Mouse (Mus musculus) liver, postnatal 0 days (tissue): Measurements from ENCODE around the gene Accs. TPM values are rescaled to one million over a fixed set of nuclear protein-coding genes. Genes with fewer than 3 reads are reported as not detected.

Source experiments
- ATAC-seq: fragments of 200-750 bp; cut with Nextera tagmentation; 2 replicates; pipeline ENCODE4 v1.8.0; 2017; ENCODE audit warnings: mild to moderate bottlenecking, moderate library complexity
- DNase-seq: peaks from one replicate; pipeline ENCODE4 v3.0.0-alpha.2; 2016
- H3K27ac ChIP-seq: fragments of 300-500 bp; sonication (generic); 2 replicates; pipeline ENCODE4 v1.5.1; 2014; ENCODE audit warnings: antibody characterized with exemption, moderate library complexity, mild to moderate bottlenecking, low read depth
- H3K27me3 ChIP-seq: fragments of 300-500 bp; sonication (generic); 2 replicates; pipeline ENCODE4 v1.6.1; 2014; ENCODE audit warnings: low read length, control low read depth, mixed read lengths; ENCODE audit not compliant: insufficient read depth
- H3K36me3 ChIP-seq: fragments of 300-500 bp; sonication (generic); replicated peaks from 2 replicates; pipeline ENCODE4 v1.6.1; 2014; ENCODE audit warnings: mild to moderate bottlenecking, control low read depth, low read length, moderate library complexity, mixed read lengths; ENCODE audit not compliant: insufficient read depth
- H3K4me1 ChIP-seq: fragments of 300-500 bp; sonication (generic); 2 replicates; pipeline ENCODE4 v1.6.1; 2014; ENCODE audit warnings: antibody characterized with exemption, mild to moderate bottlenecking, control low read depth; ENCODE audit not compliant: insufficient read depth
- H3K4me2 ChIP-seq: fragments of 300-500 bp; sonication (generic); 2 replicates; pipeline ENCODE4 v1.6.1; 2014; ENCODE audit warnings: low read depth, mild to moderate bottlenecking, low read length, moderate library complexity, mixed read lengths
- H3K4me3 ChIP-seq: fragments of 300-500 bp; sonication (generic); 2 replicates; pipeline ENCODE4 v1.5.1; 2014; ENCODE audit warnings: low read depth, low read length
- H3K9ac ChIP-seq: fragments of 300-500 bp; sonication (generic); replicated peaks from 2 replicates; pipeline ENCODE4 v1.6.1; 2014; ENCODE audit warnings: mild to moderate bottlenecking, moderate library complexity
- H3K9me3 ChIP-seq: fragments of 300-500 bp; sonication (generic); 2 replicates; pipeline ENCODE4 v1.6.1; 2016; ENCODE audit warnings: mild to moderate bottlenecking, control low read depth, low read length, mixed read lengths
- CTCF ChIP-seq: sonication (generic); IDR thresholded peaks from 2 replicates; pipeline ENCODE4 v1.5.1; 2016; ENCODE audit warnings: antibody characterized with exemption, low read depth
- EP300 ChIP-seq: IDR thresholded peaks from 2 replicates; pipeline ENCODE4 v1.6.1; 2016; ENCODE audit warnings: antibody characterized with exemption, low read depth, mild to moderate bottlenecking
- WGBS: fragments of 180-500 bp; shearing (Covaris S2); extraction: QIAGEN DNeasy Blood & Tissue Kit; methylation state at CpG from one replicate; pipeline ENCODE4 v1.1.7; 2014; ENCODE audit not compliant: insufficient replicate concordance; 5-methylcytosine and 5-hydroxymethylcytosine counted together
- polyA plus RNA-seq: library from polyadenylated mRNA; unstranded; fragments of >200 nt; fragmentation: Nextera tagmentation; extraction: Ambion mirVana; gene quantifications from 2 replicates; pipeline ENCODE4 v1.2.1, GENCODE M21; 2015

Accs gene
- polyA plus RNA-seq: 1.3 and 1.6 TPM in 2 replicates

- TF ChIP-seq EP300: no peak
- TF ChIP-seq CTCF: peak; percentile 62
- H3K4me3 ChIP-seq: peak within 1 kb of the TSS; percentile 72
- DNase-seq: peak; percentile 73
- H3K27ac ChIP-seq: peak within 1 kb of the TSS; percentile 70
- peak within 1 kb of the TSS; percentile 93 for H3K4me2 ChIP-seq
- H3K9ac ChIP-seq: peak within 1 kb of the TSS; percentile 75
- H3K9me3 ChIP-seq: no peaks in the 10 kb centered on the region
- ATAC-seq: peak; percentile 80
- under 1% methylated on average over 28 of the region's 28 CpGs for WGBS
- H3K4me1 ChIP-seq: peaks cover 8% of the 10 kb centered on the region; the same call in 1 of the 2 replicates
- H3K36me3 ChIP-seq: no peaks in the 10 kb centered on the region; the same call in 1 of the 2 replicates
- no peaks in the 10 kb centered on the region for H3K27me3 ChIP-seq
These were observed at the start of gene Accs for GRCm38 (mm10) chr2:93849505-93850089. Gene Accs (minus strand): TSS chr2:93849943.

- Histone ChIP-seq H3K9me3 (no peaks in the 10 kb centered on the region), H3K27me3 (no peaks in the 10 kb centered on the region), H3K27ac (peak overlapping the region; percentile 22; the same call in 1 of the 2 replicates), H3K4me2 (no peak overlapping the region), H3K9ac (no peak overlapping the region), H3K4me1 (no peaks in the 10 kb centered on the region), H3K36me3 (no peaks in the 10 kb centered on the region), H3K4me3 (no peak overlapping the region)
- TF ChIP-seq CTCF (no peak), EP300 (no peak)
- ATAC-seq (peak; percentile 78), DNase-seq (peak; percentile 43)
- WGBS: 22% methylated on average over 9 of the region's 9 CpGs
These were observed 42.0 kb upstream of the Accs start for GRCm38 (mm10) chr2:93891611-93892280.

- no peak overlapping the region for H3K9ac ChIP-seq
- no peaks in the 10 kb centered on the region for H3K27me3 ChIP-seq
- H3K9me3 ChIP-seq: no peaks in the 10 kb centered on the region
- H3K4me1 ChIP-seq: no peaks in the 10 kb centered on the region
- ATAC-seq (no peak), DNase-seq (no peak)
- no peak overlapping the region for H3K27ac ChIP-seq
- H3K4me2 ChIP-seq: no peak overlapping the region
- TF ChIP-seq EP300 (no peak), CTCF (no peak)
- 74% methylated on average over 8 of the region's 8 CpGs for WGBS
- no peaks in the 10 kb centered on the region for H3K36me3 ChIP-seq
- H3K4me3 ChIP-seq: no peak overlapping the region
These were observed 40.4 kb upstream of the Accs start for GRCm38 (mm10) chr2:93890143-93890542.

GRCm38 (mm10) chr2:93889071-93889470, 39.3 kb upstream of the Accs start:
- H3K4me3 ChIP-seq: no peak overlapping the region
- no peaks in the 10 kb centered on the region for H3K4me1 ChIP-seq
- H3K27me3 ChIP-seq: no peaks in the 10 kb centered on the region
- H3K9me3 ChIP-seq: no peaks in the 10 kb centered on the region
- H3K9ac ChIP-seq: no peak overlapping the region
- no peak overlapping the region for H3K27ac ChIP-seq
- WGBS: 50% methylated on average over 7 of the region's 7 CpGs
- no peak overlapping the region for H3K4me2 ChIP-seq
- DNase-seq: no peak
- H3K36me3 ChIP-seq: no peaks in the 10 kb centered on the region
- no peak for ATAC-seq
- TF ChIP-seq EP300 (no peak), CTCF (no peak)

GRCm38 (mm10) chr2:93888366-93888765, 38.6 kb upstream of the Accs start:
- TF ChIP-seq CTCF: no peak
- no peak for TF ChIP-seq EP300
- no peaks in the 10 kb centered on the region for H3K27me3 ChIP-seq
- H3K4me2 ChIP-seq: no peak overlapping the region
- no peaks in the 10 kb centered on the region for H3K36me3 ChIP-seq
- H3K9me3 ChIP-seq: no peaks in the 10 kb centered on the region
- no peaks in the 10 kb centered on the region for H3K4me1 ChIP-seq
- H3K4me3 ChIP-seq: no peak overlapping the region
- DNase-seq (no peak), ATAC-seq (no peak)
- no peak overlapping the region for H3K9ac ChIP-seq
- no peak overlapping the region for H3K27ac ChIP-seq
- 70% methylated on average over 6 of the region's 6 CpGs for WGBS

GRCm38 (mm10) chr2:93887273-93887672, 37.5 kb upstream of the Accs start:
- H3K4me1 ChIP-seq: no peaks in the 10 kb centered on the region
- H3K27ac ChIP-seq: no peak overlapping the region
- H3K9me3 ChIP-seq: no peaks in the 10 kb centered on the region
- DNase-seq (no peak), ATAC-seq (no peak)
- no peak overlapping the region for H3K4me3 ChIP-seq
- H3K36me3 ChIP-seq: no peaks in the 10 kb centered on the region
- H3K4me2 ChIP-seq: no peak overlapping the region
- 33% methylated on average over 11 of the region's 11 CpGs for WGBS
- no peaks in the 10 kb centered on the region for H3K27me3 ChIP-seq
- H3K9ac ChIP-seq: no peak overlapping the region
- no peak for TF ChIP-seq CTCF
- TF ChIP-seq EP300: no peak
